Mouse (Mus musculus): ENCODE results near the gene D930020B18Rik. TPM values are rescaled to one million over a fixed set of nuclear protein-coding genes. Genes with fewer than 3 reads are reported as not detected.

Gene D930020B18Rik
- 0.10 TPM in 1 of 2 replicates, not detected in the other for polyA plus RNA-seq (2015; fragmentation: Nextera tagmentation; extraction: Ambion mirVana)

GRCm38 (mm10) chr10:121641272-121642053, at the start of gene D930020B18Rik:
D930020B18Rik (plus strand) TSS chr10:121641588.

GRCm38 (mm10) chr10:121626186-121626882, 15.1 kb upstream of the D930020B18Rik start, which contains the start of gene Xpot:
Xpot (minus strand) TSS chr10:121626332.

GRCm38 (mm10) chr10:121739548-121740505, 98.4 kb downstream of the D930020B18Rik start, which contains the start of gene BC048403:
BC048403 (plus strand) TSS chr10:121739937.

Small RNAs within 50 kb of the gene (microRNA-seq; reads per million reads assigned to microRNA genes)
- 0 reads per million in 2 experiments for gene Gm24330

Other genes starting within 250 kb of the D930020B18Rik start
- 27.7 and 29.5 TPM in 2 replicates for gene Rassf3, start 165.2 kb upstream of the D930020B18Rik start, polyA plus RNA-seq (2015; fragmentation: Nextera tagmentation; extraction: Ambion mirVana)
- 14.1 and 15.1 TPM in 2 replicates for gene Tbk1, start 54.8 kb upstream of the D930020B18Rik start, polyA plus RNA-seq (2015; fragmentation: Nextera tagmentation; extraction: Ambion mirVana)
- gene Xpot, start 15.3 kb upstream of the D930020B18Rik start, polyA plus RNA-seq (2015; fragmentation: Nextera tagmentation; extraction: Ambion mirVana) = 19.1 and 21.8 TPM in 2 replicates
- gene BC048403, start 98.3 kb downstream of the D930020B18Rik start, polyA plus RNA-seq (2015; fragmentation: Nextera tagmentation; extraction: Ambion mirVana) = 1.2 and 1.3 TPM in 2 replicates